In genomic region chr10:42031021-42031420, GRCm38 (mm10) we compare ENCODE assay signal across 8 mouse cellular contexts. TPM values are rescaled to one million over a fixed set of nuclear protein-coding genes. Genes with fewer than 3 reads are reported as not detected.
DNase-seq lines count a peak whose midpoint lies in the region; ATAC-seq and TF ChIP-seq lines count a peak whose summit lies in the region.

No protein-coding gene starts in this region.

- ATAC-seq in heart, embryonic 15.5 days (replicated peaks; ENCODE audit: insufficient number of reproducible peaks, insufficient read depth, low FRiP score, low read depth): 0 out of 2 replicates have a peak, but pooled peaks have one; percentile 18
- peak; percentile 76 for ATAC-seq in liver, embryonic 14.5 days (ENCODE audit: insufficient read depth)
- peak; percentile 48; the same call in 1 of the 2 replicates for ATAC-seq in stomach, embryonic 16.5 days (ENCODE audit: insufficient read depth, low FRiP score)

- peak overlapping the region; percentile 32; the same call in 1 of the 2 replicates for H3K9ac ChIP-seq in heart, embryonic 15.5 days
- peak overlapping the region; percentile 34 for H3K9ac ChIP-seq in liver, embryonic 14.5 days (replicated peaks)
- H3K9ac ChIP-seq in stomach, embryonic 16.5 days (ENCODE audit: low read length): no peak overlapping the region

- H3K27me3 ChIP-seq in forebrain, embryonic 10.5 days (ENCODE audit: poor library complexity, severe bottlenecking): peaks cover 17% of the 10 kb centered on the region
- 0 out of 2 replicates have a peak, but pooled peaks cover 5% of the 10 kb centered on the region for H3K27me3 ChIP-seq in heart, embryonic 15.5 days
- H3K27me3 ChIP-seq in liver, embryonic 14.5 days (ENCODE audit: control insufficient read depth, insufficient read depth, low read length): no peaks in the 10 kb centered on the region
- no peaks in the 10 kb centered on the region for H3K27me3 ChIP-seq in stomach, embryonic 16.5 days (ENCODE audit: control insufficient read depth, insufficient read depth, low read length)

- peak; percentile 97 for TF ChIP-seq CTCF in liver, embryonic 14.5 days (IDR thresholded peaks at IDR 0.05; ENCODE audit: low read depth)

- peaks cover 11% of the 10 kb centered on the region for H3K4me1 ChIP-seq in forebrain, embryonic 10.5 days
- H3K4me1 ChIP-seq in heart, embryonic 15.5 days (replicated peaks): peaks cover 13% of the 10 kb centered on the region
- peaks cover 3 to 5% of the 10 kb centered on the region in 2 experiments; a peak in 3 of 4 replicates for H3K4me1 ChIP-seq in liver, embryonic 14.5 days (replicated peaks; ENCODE audit: control insufficient read depth in 2 of 2, insufficient read depth in 2 of 2, low read length in 1 of 2)
- H3K4me1 ChIP-seq in stomach, embryonic 16.5 days (ENCODE audit: control insufficient read depth, insufficient read depth, low read length): 0 out of 2 replicates have a peak, but pooled peaks cover 9% of the 10 kb centered on the region

- H3K27ac ChIP-seq in forebrain, embryonic 10.5 days: peak overlapping the region; percentile 75
- peak overlapping the region; percentile 61 for H3K27ac ChIP-seq in heart, embryonic 15.5 days
- no peak overlapping the region for H3K27ac ChIP-seq in liver, embryonic 14.5 days
- no peak overlapping the region for H3K27ac ChIP-seq in stomach, embryonic 16.5 days (ENCODE audit: low read length)

- H3K9me3 ChIP-seq in forebrain, embryonic 10.5 days: no peaks in the 10 kb centered on the region
- H3K9me3 ChIP-seq in heart, embryonic 15.5 days (replicated peaks): no peaks in the 10 kb centered on the region
- H3K9me3 ChIP-seq in liver, embryonic 14.5 days (ENCODE audit: control insufficient read depth, low read length): no peaks in the 10 kb centered on the region
- no peaks in the 10 kb centered on the region for H3K9me3 ChIP-seq in stomach, embryonic 16.5 days (replicated peaks; ENCODE audit: control insufficient read depth, low read length)

- peak; percentile 91 for DNase-seq in CD4-positive, CD25-positive, alpha-beta regulatory T cell, adult 2 months (ENCODE audit: low read depth, low spot score)
- DNase-seq in c-Kit-positive CD71-negative TER-119-negative erythroid progenitor cells, embryonic 14.5 days (ENCODE audit: low read depth): peak; percentile 66
- peak; percentile 76 for DNase-seq in forebrain, embryonic 10.5 days (ENCODE audit: extremely low spot score, low spot score)
- DNase-seq in kidney, postnatal 25 days: peak; percentile 95
- DNase-seq in liver, embryonic 14.5 days (ENCODE audit: low read depth in 3 of 3, low spot score in 3 of 3): peak; percentile 70 to 81 (median 77)
- peak; percentile 75 for DNase-seq in neural tube, embryonic 10.5 days (ENCODE audit: extremely low spot score, low spot score)

- no peak for TF ChIP-seq EP300 in liver, embryonic 14.5 days (IDR thresholded peaks at IDR 0.05; ENCODE audit: low read depth)

- H3K4me2 ChIP-seq in heart, embryonic 15.5 days: peak overlapping the region; percentile 58
- H3K4me2 ChIP-seq in liver, embryonic 14.5 days (ENCODE audit: low read depth): peak overlapping the region; percentile 53
- peak overlapping the region; percentile 49 for H3K4me2 ChIP-seq in stomach, embryonic 16.5 days (ENCODE audit: low read depth, low read length)

- WGBS in forebrain, embryonic 10.5 days: 24% methylated on average over 16 of the region's 16 CpGs
- 10% methylated on average over 16 of the region's 16 CpGs for WGBS in heart, embryonic 15.5 days
- 8% methylated on average over 16 of the region's 16 CpGs for WGBS in liver, embryonic 14.5 days (ENCODE audit: insufficient replicate concordance)
- 21% methylated on average over 16 of the region's 16 CpGs for WGBS in stomach, embryonic 16.5 days

- peak overlapping the region; percentile 32 for H3K4me3 ChIP-seq in forebrain, embryonic 10.5 days
- H3K4me3 ChIP-seq in heart, embryonic 15.5 days: peak overlapping the region; percentile 24; the same call in 1 of the 2 replicates
- no peak overlapping the region for H3K4me3 ChIP-seq in liver, embryonic 14.5 days (ENCODE audit: insufficient read depth in 1 of 2, low read depth in 2 of 2, low read length in 2 of 2)
- peak overlapping the region; percentile 19; the same call in 1 of the 2 replicates for H3K4me3 ChIP-seq in stomach, embryonic 16.5 days (replicated peaks; ENCODE audit: low read length)

- no peaks in the 10 kb centered on the region for H3K36me3 ChIP-seq in forebrain, embryonic 10.5 days (replicated peaks)
- H3K36me3 ChIP-seq in heart, embryonic 15.5 days: no peaks in the 10 kb centered on the region
- no peaks in the 10 kb centered on the region for H3K36me3 ChIP-seq in liver, embryonic 14.5 days (replicated peaks; ENCODE audit: control insufficient read depth, insufficient read depth, low read depth)
- no peaks in the 10 kb centered on the region for H3K36me3 ChIP-seq in stomach, embryonic 16.5 days (ENCODE audit: control insufficient read depth, insufficient read depth, low read length)

RNA-seq across cellular contexts. Expression of gene Armc2, which starts 12.8 kb away (rescaled TPM):
- 2.9 and 3.0 TPM in 2 replicates for polyA plus RNA-seq in forebrain, embryonic 10.5 days (2016; fragmentation: Nextera tagmentation; extraction: Ambion mirVana)
- 2.3 and 2.4 TPM in 2 replicates for polyA plus RNA-seq in heart, embryonic 15.5 days (2015; fragmentation: Nextera tagmentation; extraction: Ambion mirVana)
- 0.10 and 0.12 TPM in 2 replicates for polyA plus RNA-seq in liver, embryonic 14.5 days (2012; rRNA removed)
- 0.08 TPM in 1 of 2 replicates, not detected in the other for polyA plus RNA-seq in liver, embryonic 14.5 days (2014; fragmentation: Nextera tagmentation; extraction: Ambion mirVana)
- 2.3 and 2.9 TPM in 2 replicates for polyA plus RNA-seq in stomach, embryonic 16.5 days (2015; fragmentation: Nextera tagmentation; extraction: Ambion mirVana)

Comparison
In these comparisons a context has a peak if more than half of its experiments do, and no peak if none do; other contexts are left out.
1. H3K27ac ChIP-seq: peak in forebrain, embryonic 10.5 days (single experiment) and heart, embryonic 15.5 days (single experiment); none in liver, embryonic 14.5 days (single experiment) and stomach, embryonic 16.5 days (single experiment).
2. H3K4me3 ChIP-seq: peak in forebrain, embryonic 10.5 days (single experiment), heart, embryonic 15.5 days (single experiment) and stomach, embryonic 16.5 days (single experiment); none in liver, embryonic 14.5 days (0 of 2).
3. ATAC-seq: peak in every context shown above with its lines; median percentile 76 in liver, embryonic 14.5 days; 48 in stomach, embryonic 16.5 days; 18 in heart, embryonic 15.5 days.
4. Peak in every context shown above with its lines, with median percentiles within 50 percentile points of each other: DNase-seq and H3K4me2 ChIP-seq.